Mouse (Mus musculus): ENCODE measurements around the gene Gpatch8.

Gpatch8 gene

GRCm38 (mm10) chr11:102556031-102556715, at the start of gene Gpatch8:
Gene Gpatch8 (minus strand): TSS chr11:102556392.
- in situ Hi-C loops (cut with MboI, MseI): no loop called here

GRCm38 (mm10) chr11:102604777-102605552, 48.8 kb upstream of the Gpatch8 start:
- in situ Hi-C loops (cut with MboI, MseI): no loop called here

GRCm38 (mm10) chr11:102604010-102604584, 47.9 kb upstream of the Gpatch8 start, which contains the start of gene Fzd2:
Gene Fzd2 (plus strand): TSS chr11:102604396.
- in situ Hi-C loops (cut with MboI, MseI): no loop called here

GRCm38 (mm10) chr11:102603496-102603850, 47.3 kb upstream of the Gpatch8 start:
- in situ Hi-C loops (cut with MboI, MseI): no loop called here

GRCm38 (mm10) chr11:102602816-102603495, 46.8 kb upstream of the Gpatch8 start:
- in situ Hi-C loops (cut with MboI, MseI): no loop called here

- in situ Hi-C loops (cut with MboI, MseI): no loop called here
Measured at GRCm38 (mm10) chr11:102599912-102600311, 43.7 kb upstream of the Gpatch8 start.

- in situ Hi-C loops (cut with MboI, MseI): no loop called here
Measured at GRCm38 (mm10) chr11:102595341-102595820, 39.2 kb upstream of the Gpatch8 start.

- in situ Hi-C loops (cut with MboI, MseI): no loop called here
Measured at GRCm38 (mm10) chr11:102587554-102587953, 31.4 kb upstream of the Gpatch8 start.

- in situ Hi-C loops (cut with MboI, MseI): no loop called here
Measured at GRCm38 (mm10) chr11:102586445-102587130, 30.4 kb upstream of the Gpatch8 start.

GRCm38 (mm10) chr11:102582736-102583135, 26.5 kb upstream of the Gpatch8 start:
- in situ Hi-C loops (cut with MboI, MseI): loop anchor here (5.0 kb wide), 1 partner anchor 65 kb away; no protein-coding TSS in a partner anchor

GRCm38 (mm10) chr11:102582016-102582610, 25.9 kb upstream of the Gpatch8 start:
- in situ Hi-C loops (cut with MboI, MseI): loop anchor here (5.0 kb wide), 1 partner anchor 65 kb away; no protein-coding TSS in a partner anchor

GRCm38 (mm10) chr11:102581281-102582015, 25.3 kb upstream of the Gpatch8 start:
- in situ Hi-C loops (cut with MboI, MseI): loop anchor here (5.0 kb wide), 1 partner anchor 66 kb away; no protein-coding TSS in a partner anchor

- in situ Hi-C loops (cut with MboI, MseI): loop anchor here (5.0 kb wide), 1 partner anchor 67 kb away; no protein-coding TSS in a partner anchor
Measured at GRCm38 (mm10) chr11:102580034-102580330, 23.8 kb upstream of the Gpatch8 start.

- in situ Hi-C loops (cut with MboI, MseI): loop anchor here (5.0 kb wide), 1 partner anchor 68 kb away; no protein-coding TSS in a partner anchor
Measured at GRCm38 (mm10) chr11:102579165-102580033, 23.2 kb upstream of the Gpatch8 start, which contains the start of gene Gm11627. Gene Gm11627 (minus strand): TSS chr11:102579461.

GRCm38 (mm10) chr11:102578341-102579118, 22.3 kb upstream of the Gpatch8 start:
- in situ Hi-C loops (cut with MboI, MseI): no loop called here

- in situ Hi-C loops (cut with MboI, MseI): no loop called here
Measured at GRCm38 (mm10) chr11:102576050-102576754, 20.0 kb upstream of the Gpatch8 start.

GRCm38 (mm10) chr11:102575034-102575433, 18.8 kb upstream of the Gpatch8 start:
- in situ Hi-C loops (cut with MboI, MseI): no loop called here

All from T-helper 2 cell (primary cell).